Mouse (Mus musculus) olfactory bulb, adult 2 months (tissue): ENCODE measurements around the gene Gm17268. TPM values are rescaled to one million over a fixed set of nuclear protein-coding genes. Genes with fewer than 3 reads are reported as not detected.

Experiments used
- H3K27ac ChIP-seq: fragments of 200-500 bp; 2 replicates; pipeline ENCODE4 v1.5.1; 2012; ENCODE audit warnings: low read depth, low read length; ENCODE audit not compliant: insufficient read depth
- H3K4me1 ChIP-seq: fragments of 200-500 bp; 2 replicates; pipeline ENCODE4 v1.6.1; 2012; ENCODE audit warnings: low read length; ENCODE audit not compliant: control insufficient read depth, insufficient read depth
- H3K4me3 ChIP-seq: fragments of 200-500 bp; 2 replicates; pipeline ENCODE4 v1.5.1; 2012; ENCODE audit warnings: mild to moderate bottlenecking, low read depth, low read length, moderate library complexity; ENCODE audit not compliant: insufficient read depth
- CTCF ChIP-seq: fragments of 200-500 bp; IDR thresholded peaks from 2 replicates; pipeline ENCODE4 v1.5.1; 2012; ENCODE audit warnings: low read depth, mild to moderate bottlenecking, low read length, moderate library complexity; ENCODE audit not compliant: insufficient read depth
- POLR2A ChIP-seq: fragments of 200-500 bp; IDR thresholded peaks from 2 replicates; pipeline ENCODE4 v1.6.1; 2012; ENCODE audit warnings: mild to moderate bottlenecking, low read depth, low read length, moderate library complexity; ENCODE audit not compliant: insufficient read depth
- WGBS: fragments of 180-500 bp; shearing (Covaris S2); methylation state at CpG from one replicate; pipeline ENCODE4 v1.1.7; 2018; 5-methylcytosine and 5-hydroxymethylcytosine counted together
- polyA plus RNA-seq: library from polyadenylated mRNA; stranded (reverse); fragments of >200 nt; gene quantifications from 2 replicates; pipeline ENCODE4 v1.2.4, GENCODE M21; 2012; ENCODE audit warnings: low replicate concordance; ENCODE audit not compliant: missing spikeins, insufficient read depth, insufficient read length

Gm17268 gene
- polyA plus RNA-seq, 1 experiment = not detected

GRCm38 (mm10) chr11:82000581-82000980 is 37.8 kb downstream of the Gm17268 start:
- Histone ChIP-seq H3K4me1 (no peaks in the 10 kb centered on the region), H3K4me3 (no peak overlapping the region), H3K27ac (no peak overlapping the region)
- WGBS = 73% methylated on average over 5 of the region's 5 CpGs
- TF ChIP-seq CTCF (no peak), POLR2A (no peak)

GRCm38 (mm10) chr11:81999469-81999868 is 38.9 kb downstream of the Gm17268 start:
- H3K4me1 ChIP-seq = no peaks in the 10 kb centered on the region
- H3K4me3 ChIP-seq = no peak overlapping the region
- H3K27ac ChIP-seq = no peak overlapping the region
- WGBS = 81% methylated on average over 4 of the region's 4 CpGs
- TF ChIP-seq POLR2A (no peak), CTCF (no peak)

- TF ChIP-seq POLR2A = no peak
- no peak for TF ChIP-seq CTCF
- Histone ChIP-seq H3K4me3 (no peak overlapping the region), H3K4me1 (no peaks in the 10 kb centered on the region), H3K27ac (no peak overlapping the region)
- 90% methylated on average over 3 of the region's 3 CpGs for WGBS
Measured at GRCm38 (mm10) chr11:81998646-81999045, 39.7 kb downstream of the Gm17268 start.

- Histone ChIP-seq H3K4me1 (no peaks in the 10 kb centered on the region), H3K4me3 (no peak overlapping the region), H3K27ac (no peak overlapping the region)
- TF ChIP-seq POLR2A (no peak), CTCF (no peak)
- WGBS = 90% methylated on average over 5 of the region's 5 CpGs
Measured at GRCm38 (mm10) chr11:81997085-81997484, 41.3 kb downstream of the Gm17268 start.

GRCm38 (mm10) chr11:81996172-81996841 is 42.1 kb downstream of the Gm17268 start:
- no peak overlapping the region for H3K4me3 ChIP-seq
- no peak overlapping the region for H3K27ac ChIP-seq
- TF ChIP-seq POLR2A = no peak
- TF ChIP-seq CTCF = peak; percentile 99
- H3K4me1 ChIP-seq = no peaks in the 10 kb centered on the region
- 61% methylated on average over 10 of the region's 10 CpGs for WGBS

- 44% methylated on average over 5 of the region's 5 CpGs for WGBS
- H3K4me3 ChIP-seq = no peak overlapping the region
- no peak for TF ChIP-seq POLR2A
- 0 out of 2 replicates have a peak, but pooled peaks have one; percentile 27 for TF ChIP-seq CTCF
- no peak overlapping the region for H3K27ac ChIP-seq
- peaks cover 3% of the 10 kb centered on the region for H3K4me1 ChIP-seq
Measured at GRCm38 (mm10) chr11:81983146-81983545, 55.2 kb downstream of the Gm17268 start.

GRCm38 (mm10) chr11:81982191-81982590 is 56.2 kb downstream of the Gm17268 start:
- no peak overlapping the region for H3K27ac ChIP-seq
- TF ChIP-seq POLR2A = no peak
- TF ChIP-seq CTCF = no peak
- 72% methylated on average over 11 of the region's 11 CpGs for WGBS

More at GRCm38 (mm10) chr11:81982191-81982590, 56.2 kb downstream of the Gm17268 start:
- Histone ChIP-seq H3K4me3 (no peak overlapping the region), H3K4me1 (peaks cover under 1% of the 10 kb centered on the region; the same call in 1 of the 2 replicates)

Other genes with a start within 250 kb of the Gm17268 start
- gene 5530401A14Rik, start 177.9 kb downstream of the Gm17268 start, polyA plus RNA-seq = not detected in 2 replicates
- not detected in 2 replicates for gene Asic2, start 70.1 kb downstream of the Gm17268 start, polyA plus RNA-seq
- gene Ccl2, start 3.0 kb downstream of the Gm17268 start, polyA plus RNA-seq = not detected in 2 replicates
- gene Ccl7, start 7.2 kb upstream of the Gm17268 start, polyA plus RNA-seq = not detected in 2 replicates
- not detected in 2 replicates for gene Ccl11, start 19.3 kb upstream of the Gm17268 start, polyA plus RNA-seq
- gene Ccl12, start 63.3 kb upstream of the Gm17268 start, polyA plus RNA-seq = not detected in 2 replicates
- gene Ccl8, start 76.6 kb upstream of the Gm17268 start, polyA plus RNA-seq = not detected in 2 replicates